Mouse (Mus musculus) forebrain, embryonic 15.5 days (tissue): ENCODE results near the gene Cercam. TPM values are rescaled to one million over a fixed set of nuclear protein-coding genes. Genes with fewer than 3 reads are reported as not detected.

Experiments used
- ATAC-seq: fragments of 200-750 bp; cut with Nextera tagmentation; replicated peaks from 2 replicates; pipeline ENCODE4 v1.8.0; 2017; ENCODE audit warnings: mild to moderate bottlenecking, moderate TSS enrichment, moderate library complexity
- H3K27ac ChIP-seq: fragments of 300-500 bp; sonication (generic); replicated peaks from 2 replicates; pipeline ENCODE4 v1.5.1; 2015; ENCODE audit warnings: mild to moderate bottlenecking, inconsistent platforms
- H3K27me3 ChIP-seq: fragments of 300-500 bp; sonication (generic); 2 replicates; pipeline ENCODE4 v1.6.1; 2015; ENCODE audit warnings: inconsistent platforms
- H3K36me3 ChIP-seq: fragments of 300-500 bp; sonication (generic); 2 replicates; pipeline ENCODE4 v1.6.1; 2015; ENCODE audit warnings: mild to moderate bottlenecking, inconsistent platforms
- H3K4me1 ChIP-seq: fragments of 300-500 bp; sonication (generic); 2 replicates; pipeline ENCODE4 v1.6.1; 2015; ENCODE audit warnings: inconsistent platforms
- H3K4me2 ChIP-seq: fragments of 300-500 bp; sonication (generic); replicated peaks from 2 replicates; pipeline ENCODE4 v1.6.1; 2015; ENCODE audit warnings: mild to moderate bottlenecking, inconsistent platforms
- H3K4me3 ChIP-seq: fragments of 300-500 bp; sonication (generic); 2 replicates; pipeline ENCODE4 v1.5.1; 2015; ENCODE audit warnings: mild to moderate bottlenecking, inconsistent platforms
- H3K9ac ChIP-seq: fragments of 300-500 bp; sonication (generic); replicated peaks from 2 replicates; pipeline ENCODE4 v1.6.1; 2015; ENCODE audit warnings: mild to moderate bottlenecking, inconsistent platforms
- H3K9me3 ChIP-seq: fragments of 300-500 bp; sonication (generic); 2 replicates; pipeline ENCODE4 v1.6.1; 2016; ENCODE audit warnings: inconsistent platforms
- WGBS: fragments of 180-500 bp; shearing (Covaris S2); methylation state at CpG from one replicate; pipeline ENCODE4 v1.1.7; 2015; ENCODE audit warnings: mixed read lengths; 5-methylcytosine and 5-hydroxymethylcytosine counted together
- microRNA-seq: library from miRNA; unstranded; fragments of <30 nt; microRNA quantifications from one replicate; pipeline ENCODE4, GENCODE M21; 2016
- polyA plus RNA-seq: library from polyadenylated mRNA; unstranded; fragments of >200 nt; fragmentation: Nextera tagmentation; extraction: Ambion mirVana; gene quantifications from 2 replicates; pipeline ENCODE4 v1.2.1, GENCODE M21; 2015

The Cercam gene
- polyA plus RNA-seq, 1 experiment from 2014 or later: 7.2 TPM

DNA sequence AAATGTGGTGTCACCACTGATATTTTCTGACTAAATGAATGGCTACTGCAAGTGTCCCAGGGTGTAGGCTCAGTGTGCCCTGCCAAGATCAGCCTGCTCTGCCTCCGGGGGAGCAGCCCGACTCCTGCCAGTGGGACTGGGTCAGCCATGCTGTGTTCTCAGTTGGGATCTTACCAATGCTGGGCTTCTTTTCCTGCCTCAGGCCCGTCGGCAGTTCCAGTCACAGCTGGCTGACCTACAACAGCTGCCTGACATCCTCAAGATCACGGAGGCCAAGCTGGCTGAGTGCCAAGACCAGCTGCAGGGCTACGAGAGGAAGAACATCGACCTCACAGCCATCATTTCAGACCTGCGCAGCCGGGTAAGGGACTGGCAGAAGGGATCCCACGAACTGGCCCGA is 53.0 kb downstream of the Cercam start:
- no peak overlapping the region for H3K4me2 ChIP-seq

GRCm38 (mm10) chr2:29926542-29926941 is 57.6 kb downstream of the Cercam start:
- Histone ChIP-seq H3K4me3 (no peak overlapping the region), H3K36me3 (peaks cover 91% of the 10 kb centered on the region), H3K9ac (no peak overlapping the region), H3K9me3 (no peaks in the 10 kb centered on the region), H3K27ac (no peak overlapping the region), H3K4me1 (no peaks in the 10 kb centered on the region), H3K4me2 (no peak overlapping the region), H3K27me3 (no peaks in the 10 kb centered on the region)
- ATAC-seq: no peak
- 94% methylated on average over 5 of the region's 5 CpGs for WGBS

More for the DNA sequence above, 53.0 kb downstream of the Cercam start:
- Histone ChIP-seq H3K27ac (no peak overlapping the region), H3K27me3 (no peaks in the 10 kb centered on the region), H3K36me3 (peaks cover 83% of the 10 kb centered on the region), H3K4me1 (no peaks in the 10 kb centered on the region), H3K9ac (no peak overlapping the region), H3K9me3 (no peaks in the 10 kb centered on the region), H3K4me3 (no peak overlapping the region)
- ATAC-seq: no peak
- WGBS: 69% methylated on average over 11 of the region's 11 CpGs

DNA sequence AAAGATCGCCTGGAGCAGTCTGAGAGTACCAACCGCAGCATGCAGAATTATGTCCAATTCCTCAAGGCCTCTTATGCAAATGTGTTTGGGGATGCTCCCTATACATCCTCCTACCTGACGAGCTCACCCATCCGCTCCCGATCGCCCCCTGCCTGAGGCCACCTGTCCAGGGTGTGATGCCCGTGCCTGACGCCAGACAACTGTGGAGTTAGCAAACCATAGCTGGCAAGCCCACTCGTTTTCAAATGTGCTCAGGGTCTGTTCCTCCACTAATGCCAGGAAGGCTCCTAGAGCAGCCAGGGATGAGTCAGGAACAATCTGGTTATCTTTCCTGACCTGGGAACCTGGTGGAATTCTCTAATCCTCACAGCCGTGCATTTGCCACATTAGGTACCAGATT is 61.5 kb downstream of the Cercam start:
- Histone ChIP-seq H3K9me3 (no peaks in the 10 kb centered on the region), H3K36me3 (peaks cover 56% of the 10 kb centered on the region), H3K4me3 (no peak overlapping the region), H3K27me3 (no peaks in the 10 kb centered on the region), H3K9ac (no peak overlapping the region), H3K4me1 (no peaks in the 10 kb centered on the region), H3K27ac (no peak overlapping the region), H3K4me2 (no peak overlapping the region)
- no peak for ATAC-seq
- 87% methylated on average over 10 of the region's 10 CpGs for WGBS

DNA sequence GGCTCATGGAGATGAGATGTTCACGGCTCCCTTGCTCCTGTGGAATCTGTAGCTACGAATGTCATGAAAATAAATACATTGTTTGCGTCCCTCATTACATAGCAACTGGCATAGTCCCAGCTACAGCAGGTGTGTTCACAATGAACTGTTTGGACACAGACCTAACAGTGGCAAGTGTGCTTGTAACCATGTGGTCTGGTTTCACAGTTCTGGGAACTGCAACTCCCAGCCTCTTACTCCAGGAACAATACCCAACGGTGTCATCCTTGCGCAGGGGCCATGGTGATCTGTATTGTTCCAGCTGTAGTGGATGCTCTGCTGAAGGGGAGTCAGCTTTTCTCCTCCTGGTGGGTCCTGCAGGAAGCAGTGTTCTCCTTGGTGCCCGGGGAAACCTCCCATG is 62.2 kb downstream of the Cercam start:
- Histone ChIP-seq H3K27me3 (no peaks in the 10 kb centered on the region), H3K36me3 (peaks cover 50% of the 10 kb centered on the region), H3K9ac (no peak overlapping the region), H3K4me3 (no peak overlapping the region), H3K27ac (no peak overlapping the region), H3K4me2 (no peak overlapping the region), H3K9me3 (no peaks in the 10 kb centered on the region), H3K4me1 (peaks cover 6% of the 10 kb centered on the region)
- whole genome bisulfite sequencing: 84% methylated on average over 6 of the region's 6 CpGs
- no peak for ATAC-seq

Small RNA genes within 50 kb of the gene (microRNA-seq; reads per million reads assigned to microRNA genes)
- not detected for gene Mir219a-2
- not detected for gene Mir219b

Other genes starting within 250 kb of the Cercam start
- 22.3 and 27.0 TPM in 2 replicates for gene Rapgef1, start 249.4 kb upstream of the Cercam start, polyA plus RNA-seq
- gene Gm13420, start 117.5 kb upstream of the Cercam start, polyA plus RNA-seq: not detected in 2 replicates
- 0.79 TPM in 1 of 2 replicates, not detected in the other for gene Gm13547, start 109.9 kb upstream of the Cercam start, polyA plus RNA-seq
- 28.2 and 31.6 TPM in 2 replicates for gene Coq4, start 81.7 kb upstream of the Cercam start, polyA plus RNA-seq
- 40.6 and 41.7 TPM in 2 replicates for gene Trub2, start 80.7 kb upstream of the Cercam start, polyA plus RNA-seq
- 30.1 and 31.8 TPM in 2 replicates for gene Slc27a4, start 66.5 kb upstream of the Cercam start, polyA plus RNA-seq
- gene Urm1, start 49.1 kb upstream of the Cercam start, polyA plus RNA-seq: 19.2 and 21.2 TPM in 2 replicates
- 67.9 and 74.8 TPM in 2 replicates for gene Odf2, start 20.1 kb downstream of the Cercam start, polyA plus RNA-seq
- gene Gle1, start 66.3 kb downstream of the Cercam start, polyA plus RNA-seq: 92.6 and 95.7 TPM in 2 replicates
- gene Sptan1, start 96.4 kb downstream of the Cercam start, polyA plus RNA-seq: 224 and 227 TPM in 2 replicates
- gene Wdr34, start 179.7 kb downstream of the Cercam start, polyA plus RNA-seq: 70.1 and 76.2 TPM in 2 replicates
- gene Set, start 188.2 kb downstream of the Cercam start, polyA plus RNA-seq: 445 and 449 TPM in 2 replicates
- gene Pkn3, start 208.5 kb downstream of the Cercam start, polyA plus RNA-seq: 3.5 and 3.9 TPM in 2 replicates
- 16.7 and 18.6 TPM in 2 replicates for gene Zdhhc12, start 224.5 kb downstream of the Cercam start, polyA plus RNA-seq